Mouse (Mus musculus) heart, embryonic 11.5 days (tissue): ENCODE results near the gene Gm12800. TPM values are rescaled to one million over a fixed set of nuclear protein-coding genes. Genes with fewer than 3 reads are reported as not detected.
"Not testable (repeated sequence)": the region's sequence is repeated elsewhere in the genome, so short reads cannot be mapped to it uniquely, and the experiment has no call there.

Experiments
- ATAC-seq: fragments of 200-750 bp; cut with Nextera tagmentation; replicated peaks from 2 replicates; pipeline ENCODE4 v1.8.0; 2017; ENCODE audit warnings: moderate library complexity; ENCODE audit not compliant: insufficient number of reproducible peaks, low FRiP score, low TSS enrichment
- H3K27ac ChIP-seq: fragments of 300-500 bp; sonication (generic); 2 replicates; pipeline ENCODE4 v1.5.1; 2014; ENCODE audit warnings: mild to moderate bottlenecking, low read depth, low read length
- H3K27me3 ChIP-seq: fragments of 300-500 bp; sonication (generic); 2 replicates; pipeline ENCODE4 v1.6.1; 2014; ENCODE audit warnings: mild to moderate bottlenecking, low read length, mixed read lengths; ENCODE audit not compliant: control insufficient read depth, insufficient read depth
- H3K36me3 ChIP-seq: fragments of 300-500 bp; sonication (generic); 2 replicates; pipeline ENCODE4 v1.6.1; 2014; ENCODE audit warnings: mild to moderate bottlenecking, low read length, moderate library complexity, mixed read lengths; ENCODE audit not compliant: control insufficient read depth, insufficient read depth
- H3K4me1 ChIP-seq: fragments of 300-500 bp; sonication (generic); 2 replicates; pipeline ENCODE4 v1.6.1; 2014; ENCODE audit warnings: low read length; ENCODE audit not compliant: control insufficient read depth, insufficient read depth
- H3K4me2 ChIP-seq: fragments of 300-500 bp; sonication (generic); 2 replicates; pipeline ENCODE4 v1.6.1; 2014; ENCODE audit warnings: mild to moderate bottlenecking, moderate library complexity
- H3K4me3 ChIP-seq: fragments of 300-500 bp; sonication (generic); 2 replicates; pipeline ENCODE4 v1.5.1; 2014; ENCODE audit warnings: low read depth, low read length
- H3K9ac ChIP-seq: fragments of 300-500 bp; sonication (generic); 2 replicates; pipeline ENCODE4 v1.6.1; 2014; ENCODE audit warnings: mild to moderate bottlenecking, low read depth, low read length, moderate library complexity
- H3K9me3 ChIP-seq: fragments of 300-500 bp; sonication (generic); replicated peaks from 2 replicates; pipeline ENCODE4 v1.6.1; 2016; ENCODE audit warnings: low read length; ENCODE audit not compliant: control insufficient read depth
- WGBS: fragments of 180-500 bp; shearing (Covaris S2); extraction: QIAGEN DNeasy Blood & Tissue Kit; methylation state at CpG from one replicate; pipeline ENCODE4 v1.1.7; 2014; ENCODE audit not compliant: insufficient replicate concordance; 5-methylcytosine and 5-hydroxymethylcytosine counted together
- polyA plus RNA-seq: library from polyadenylated mRNA; unstranded; fragments of >200 nt; fragmentation: Nextera tagmentation; extraction: Ambion mirVana; gene quantifications from 2 replicates; pipeline ENCODE4 v1.2.1, GENCODE M21; 2014

Gene Gm12800
- polyA plus RNA-seq, result not detected in 2 replicates

DNA sequence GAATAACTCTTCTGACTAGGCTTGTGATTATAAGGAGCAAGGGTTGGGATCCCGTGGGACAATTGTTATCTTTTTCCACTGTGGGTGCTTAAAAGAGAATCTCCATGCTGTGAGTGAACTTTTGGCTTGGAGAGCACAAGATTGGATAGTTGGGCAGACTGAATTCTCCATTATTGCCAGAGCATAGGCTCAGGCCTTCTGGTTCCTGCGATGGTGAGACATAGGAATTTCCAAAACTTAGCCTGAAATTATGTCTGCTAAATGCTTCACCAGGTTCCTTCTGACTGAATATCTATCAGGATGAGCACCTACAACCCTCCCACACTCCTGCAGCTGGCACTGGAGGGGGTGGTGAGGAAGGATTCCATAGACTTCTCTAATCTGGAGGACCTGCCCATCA is at the start of gene Gm12800:
TSS of gene Gm12800 (plus strand) at position 301 of the 400 bp plus-strand sequence.
- not testable (repeated sequence) for H3K4me3 ChIP-seq, H3K9ac ChIP-seq, H3K4me1 ChIP-seq, ATAC-seq, H3K27me3 ChIP-seq, H3K9me3 ChIP-seq, H3K36me3 ChIP-seq, H3K4me2 ChIP-seq, H3K27ac ChIP-seq
- 81% methylated on average over 1 of the region's 2 CpGs for WGBS

DNA sequence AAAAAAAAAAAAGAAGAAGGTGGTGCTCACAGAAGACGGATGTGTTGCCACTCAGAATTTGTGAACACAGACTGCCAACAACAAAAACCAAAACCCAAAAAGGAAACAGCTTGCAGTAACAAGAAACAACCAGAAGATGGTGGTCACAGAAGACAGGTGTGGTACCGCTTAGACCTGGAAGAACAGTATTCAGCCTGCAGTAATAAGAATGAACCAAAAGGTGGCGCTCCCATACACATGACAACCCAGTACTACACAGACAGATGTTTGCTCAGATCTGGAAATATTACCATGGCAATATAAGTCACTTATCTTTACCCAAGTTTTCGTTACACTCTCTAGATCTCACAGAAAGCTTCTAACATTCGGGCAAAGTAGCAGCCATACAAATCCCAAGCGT is 48.0 kb upstream of the Gm12800 start:
- no peak overlapping the region for H3K27ac ChIP-seq
- H3K27me3 ChIP-seq, result no peaks in the 10 kb centered on the region
- ATAC-seq, result no peak
- H3K4me2 ChIP-seq, result no peak overlapping the region
- H3K9ac ChIP-seq, result no peak overlapping the region
- no peaks in the 10 kb centered on the region for H3K36me3 ChIP-seq
- H3K9me3 ChIP-seq, result no peaks in the 10 kb centered on the region
- 44% methylated on average over 6 of the region's 6 CpGs for WGBS
- H3K4me3 ChIP-seq, result no peak overlapping the region
- H3K4me1 ChIP-seq, result no peaks in the 10 kb centered on the region

DNA sequence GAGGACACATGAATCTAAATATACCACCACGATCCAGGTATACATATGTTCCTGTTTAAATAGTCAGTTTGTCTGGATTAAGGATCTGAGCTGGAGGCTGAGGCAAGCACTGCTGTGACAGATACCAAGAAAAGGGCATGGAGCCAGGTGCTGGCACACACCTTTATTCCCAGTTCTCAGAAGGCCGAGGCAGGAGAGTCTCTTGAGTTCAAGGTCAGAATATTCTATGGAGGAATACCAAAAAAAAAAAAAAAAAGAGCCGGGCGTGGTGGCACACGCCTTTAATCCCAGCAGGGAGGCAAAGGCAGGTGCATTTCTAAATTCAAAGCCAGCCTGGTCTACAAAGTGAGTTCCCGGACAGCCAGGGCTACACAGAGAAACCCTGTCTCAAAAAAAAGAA is 46.6 kb upstream of the Gm12800 start:
- no peak overlapping the region for H3K4me3 ChIP-seq
- no peak overlapping the region for H3K27ac ChIP-seq
- H3K9ac ChIP-seq, result no peak overlapping the region
- H3K9me3 ChIP-seq, result no peaks in the 10 kb centered on the region
- H3K4me2 ChIP-seq, result no peak overlapping the region
- H3K27me3 ChIP-seq, result no peaks in the 10 kb centered on the region
- no peak for ATAC-seq
- H3K36me3 ChIP-seq, result no peaks in the 10 kb centered on the region
- no peaks in the 10 kb centered on the region for H3K4me1 ChIP-seq
- WGBS, result 84% methylated on average over 5 of the region's 6 CpGs

DNA sequence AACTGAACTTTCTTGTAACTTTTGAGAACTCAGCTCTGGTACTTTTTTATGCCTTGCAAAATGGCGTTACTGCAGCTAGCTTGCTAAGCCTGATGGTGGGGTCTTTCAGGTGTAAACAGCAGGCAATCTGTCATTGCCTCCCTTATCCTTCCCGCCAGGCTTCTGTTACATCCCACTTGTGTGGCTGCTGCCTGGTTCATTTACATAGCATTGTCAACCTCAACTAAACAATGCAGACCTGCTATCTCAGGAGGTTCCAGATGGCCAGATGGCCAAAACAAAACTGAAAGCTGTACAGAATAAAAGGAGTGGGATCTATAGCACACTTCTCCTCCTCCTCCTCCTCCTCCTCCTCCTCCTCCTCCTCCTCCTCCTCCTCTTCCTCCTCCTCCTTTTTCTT is 36.9 kb upstream of the Gm12800 start:
- WGBS, result 75% methylated on average over 2 of the region's 2 CpGs
- H3K9ac ChIP-seq, ATAC-seq, H3K4me2 ChIP-seq, H3K27ac ChIP-seq, H3K36me3 ChIP-seq, H3K9me3 ChIP-seq, H3K4me3 ChIP-seq, H3K4me1 ChIP-seq, H3K27me3 ChIP-seq: not testable (repeated sequence)

DNA sequence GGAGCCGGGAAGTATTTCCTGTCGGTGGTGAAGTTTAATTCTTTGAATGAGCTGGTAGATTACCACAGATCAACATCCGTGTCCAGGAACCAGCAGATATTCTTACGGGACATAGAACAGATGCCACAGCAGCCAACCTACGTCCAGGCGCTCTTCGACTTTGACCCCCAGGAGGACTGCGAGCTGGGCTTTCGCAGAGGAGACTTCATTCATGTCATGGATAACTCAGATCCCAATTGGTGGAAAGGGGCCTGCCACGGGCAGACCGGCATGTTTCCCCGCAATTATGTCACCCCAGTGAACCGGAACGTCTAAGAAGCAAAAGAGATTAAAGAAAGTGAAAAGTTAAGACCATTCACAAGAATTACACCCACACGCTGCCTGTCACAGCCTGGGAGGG is 33.2 kb upstream of the Gm12800 start:
- 78% methylated on average over 15 of the region's 15 CpGs for WGBS
- H3K27ac ChIP-seq, H3K9ac ChIP-seq, ATAC-seq, H3K4me3 ChIP-seq, H3K27me3 ChIP-seq, H3K36me3 ChIP-seq, H3K9me3 ChIP-seq, H3K4me1 ChIP-seq, H3K4me2 ChIP-seq: not testable (repeated sequence)

DNA sequence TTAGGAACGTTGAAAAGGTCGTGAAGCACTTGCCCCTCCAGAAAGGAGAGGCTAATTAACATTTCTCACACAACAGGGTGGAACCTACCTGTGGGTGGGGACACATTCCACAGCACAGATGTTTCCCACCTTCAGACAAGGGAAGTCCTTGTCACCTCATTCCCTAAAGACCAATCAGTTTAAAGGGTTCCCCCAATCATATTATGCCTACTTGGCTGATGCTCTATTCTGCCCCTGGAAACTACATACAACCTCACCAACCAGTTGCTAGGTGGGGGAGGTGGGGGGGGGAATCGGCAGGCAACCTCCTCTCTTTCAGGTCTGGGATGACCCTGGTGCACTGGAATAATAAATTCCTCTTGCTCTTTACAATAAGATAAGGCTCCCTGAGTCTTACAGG is 25.3 kb upstream of the Gm12800 start:
- no peak for ATAC-seq
- H3K36me3 ChIP-seq, result no peaks in the 10 kb centered on the region
- WGBS, result 31% methylated on average over 3 of the region's 3 CpGs

DNA sequence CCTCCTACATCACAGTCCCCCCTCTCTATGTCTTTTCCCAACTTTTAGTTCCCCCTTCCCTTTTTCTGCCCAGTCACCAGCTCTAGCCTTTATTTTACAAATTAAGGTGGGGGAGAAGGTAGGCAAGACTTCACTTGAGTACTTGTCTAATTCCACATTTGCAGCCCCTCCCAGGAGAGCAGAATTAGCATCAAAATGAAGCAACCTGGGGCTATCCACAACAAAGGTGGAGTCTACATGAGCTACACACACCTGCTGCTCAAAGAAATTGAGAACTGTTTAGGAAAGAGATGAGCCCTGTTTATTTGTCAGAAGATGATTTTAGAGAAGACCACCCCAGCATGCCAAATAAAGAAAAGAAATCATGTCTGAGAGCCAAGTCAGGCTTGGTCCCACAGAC is 19.5 kb upstream of the Gm12800 start:
- Histone ChIP-seq H3K27ac (no peak overlapping the region), H3K4me3 (no peak overlapping the region), H3K27me3 (no peaks in the 10 kb centered on the region), H3K9me3 (no peaks in the 10 kb centered on the region), H3K4me2 (no peak overlapping the region), H3K4me1 (no peaks in the 10 kb centered on the region), H3K9ac (no peak overlapping the region), H3K36me3 (no peaks in the 10 kb centered on the region)
- no peak for ATAC-seq

More for the DNA sequence above, 25.3 kb upstream of the Gm12800 start:
- H3K9me3 ChIP-seq, result no peaks in the 10 kb centered on the region
- no peak overlapping the region for H3K27ac ChIP-seq
- H3K4me1 ChIP-seq, result no peaks in the 10 kb centered on the region
- no peak overlapping the region for H3K4me2 ChIP-seq
- no peak overlapping the region for H3K4me3 ChIP-seq
- no peaks in the 10 kb centered on the region for H3K27me3 ChIP-seq
- H3K9ac ChIP-seq, result no peak overlapping the region

DNA sequence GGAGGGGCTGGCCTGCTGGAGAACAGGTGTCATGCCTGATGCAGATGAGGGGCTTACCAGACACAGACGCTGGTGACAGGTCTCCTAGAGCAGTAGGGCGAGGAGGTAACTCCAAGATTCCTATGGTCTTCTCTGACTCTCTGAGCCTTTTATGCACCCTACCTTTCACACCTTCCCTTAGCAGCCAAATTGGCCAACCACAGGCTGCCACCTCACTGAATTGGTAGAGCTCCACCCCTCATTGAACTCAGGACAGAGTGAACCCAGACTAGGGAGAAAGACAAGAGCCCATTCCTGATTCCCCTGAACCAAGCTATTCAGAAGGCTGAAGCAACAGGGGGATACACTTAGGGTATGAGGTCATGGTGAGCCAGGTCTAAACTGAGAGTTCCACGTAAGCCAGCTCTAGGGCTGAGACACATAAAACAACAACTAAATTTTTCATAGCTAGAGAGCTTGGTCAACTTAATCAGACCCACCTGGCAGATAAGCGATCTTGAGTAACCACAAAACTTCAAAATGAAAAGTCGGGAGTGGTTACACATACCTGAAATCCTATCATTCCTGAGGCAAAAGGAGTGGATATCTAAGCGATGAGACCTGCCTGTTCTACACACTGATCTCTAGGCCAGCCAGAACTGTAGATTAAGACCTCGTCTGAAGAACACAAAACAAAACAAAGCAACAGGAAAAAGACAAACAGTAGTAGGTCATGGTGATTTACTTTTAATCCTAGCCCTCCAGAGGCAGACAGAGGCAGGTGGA is 15.1 kb upstream of the Gm12800 start, which contains the start of gene C130073F10Rik:
TSS of gene C130073F10Rik (minus strand) at position 134 of the 765 bp plus-strand sequence.
- no peak within 1 kb of the TSS for H3K9ac ChIP-seq
- no peak within 1 kb of the TSS for H3K27ac ChIP-seq
- H3K9me3 ChIP-seq, result no peaks in the 10 kb centered on the region
- no peak within 1 kb of the TSS for H3K4me2 ChIP-seq
- 74% methylated on average over 7 of the region's 7 CpGs for WGBS
- no peaks in the 10 kb centered on the region for H3K27me3 ChIP-seq
- no peaks in the 10 kb centered on the region for H3K36me3 ChIP-seq
- no peak for ATAC-seq
- H3K4me1 ChIP-seq, result no peaks in the 10 kb centered on the region
- no peak within 1 kb of the TSS for H3K4me3 ChIP-seq

DNA sequence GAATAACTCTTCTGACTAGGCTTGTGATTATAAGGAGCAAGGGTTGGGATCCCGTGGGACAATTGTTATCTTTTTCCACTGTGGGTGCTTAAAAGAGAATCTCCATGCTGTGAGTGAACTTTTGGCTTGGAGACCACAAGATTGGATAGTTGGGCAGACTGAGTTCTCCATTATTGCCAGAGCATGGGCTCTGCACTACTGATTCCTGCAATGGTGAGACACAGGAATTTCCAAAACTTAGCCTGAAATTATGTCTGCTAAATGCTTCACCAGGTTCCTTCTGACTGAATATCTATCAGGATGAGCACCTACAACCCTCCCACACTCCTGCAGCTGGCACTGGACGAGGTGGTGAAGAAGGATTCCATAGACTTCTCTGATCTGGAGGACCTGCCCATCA is 31.2 kb downstream of the Gm12800 start, which contains the start of gene Gm12794:
TSS of gene Gm12794 (plus strand) at position 301 of the 400 bp plus-strand sequence.
- not testable (repeated sequence) for H3K27ac ChIP-seq, H3K4me3 ChIP-seq, H3K36me3 ChIP-seq, H3K4me2 ChIP-seq, H3K27me3 ChIP-seq, ATAC-seq, H3K9ac ChIP-seq, H3K9me3 ChIP-seq, H3K4me1 ChIP-seq
- WGBS, result 64% methylated on average over 1 of the region's 2 CpGs
